Mouse (Mus musculus) myocyte (in vitro differentiated cells): ENCODE data around the gene 1700020D05Rik. TPM values are rescaled to one million over a fixed set of nuclear protein-coding genes. Genes with fewer than 3 reads are reported as not detected.

Experiments used
- H3K27me3 ChIP-seq: one replicate; pipeline ENCODE4 v1.6.1; 2011; ENCODE audit not compliant: control insufficient read depth, insufficient read depth, insufficient read length
- H3K36me3 ChIP-seq: one replicate; pipeline ENCODE4 v1.6.1; 2011; ENCODE audit not compliant: control insufficient read depth, insufficient read depth
- H3K4me2 ChIP-seq: one replicate; pipeline ENCODE4 v1.6.1; 2011; ENCODE audit warnings: low read depth, control low read depth
- H3K4me3 ChIP-seq: one replicate; pipeline ENCODE4 v1.5.1; 2011; ENCODE audit warnings: mild to moderate bottlenecking, control low read depth, moderate library complexity
- H3K79me2 ChIP-seq: one replicate; pipeline ENCODE4 v1.6.1; 2011; ENCODE audit not compliant: control insufficient read depth, insufficient read depth
- H3ac ChIP-seq: one replicate; pipeline ENCODE4 v1.6.1; 2011; ENCODE audit not compliant: control insufficient read depth, insufficient read length
- CEBPB ChIP-seq: IDR thresholded peaks from 2 replicates; pipeline ENCODE4 v1.6.1; 2011; ENCODE audit warnings: mild to moderate bottlenecking, moderate library complexity; ENCODE audit not compliant: poor library complexity, insufficient read depth, severe bottlenecking
- E2F4 ChIP-seq: IDR thresholded peaks from one replicate; pipeline ENCODE4 v1.6.1; 2011; ENCODE audit warnings: mild to moderate bottlenecking, control low read depth, moderate library complexity; ENCODE audit not compliant: insufficient read depth
- MAX ChIP-seq: IDR thresholded peaks from one replicate; pipeline ENCODE4 v1.6.1; 2011; ENCODE audit warnings: low read depth, mild to moderate bottlenecking, control low read depth
- MYOD1 ChIP-seq, 3 experiments: IDR thresholded peaks; one replicate each; pipeline ENCODE4 v1.6.1; 2011; ENCODE audit warnings: control low read depth in 2 of 3, low read depth in 2 of 3, mild to moderate bottlenecking in 2 of 3, moderate library complexity in 1 of 3; ENCODE audit not compliant: insufficient read length in 2 of 3, control insufficient read depth in 1 of 3
- MYOG ChIP-seq, 3 experiments: IDR thresholded peaks; one replicate each; pipeline ENCODE4 v1.6.1; 2011; ENCODE audit warnings: control low read depth in 2 of 3, low read depth in 2 of 3, mild to moderate bottlenecking in 2 of 3; ENCODE audit not compliant: insufficient read length in 2 of 3, control insufficient read depth in 1 of 3, insufficient read depth in 1 of 3
- POLR2A ChIP-seq: IDR thresholded peaks from one replicate; pipeline ENCODE4 v1.6.1; 2011; ENCODE audit warnings: low read depth, mild to moderate bottlenecking, control low read depth, moderate library complexity; ENCODE audit not compliant: insufficient read length
- POLR2AphosphoS2 ChIP-seq: IDR thresholded peaks from one replicate; pipeline ENCODE4 v1.6.1; 2011; ENCODE audit warnings: low read depth, control low read depth; ENCODE audit not compliant: insufficient read length
- REST ChIP-seq: IDR thresholded peaks from one replicate; pipeline ENCODE4 v1.6.1; 2011; ENCODE audit warnings: mild to moderate bottlenecking, control low read depth, moderate library complexity; ENCODE audit not compliant: insufficient read depth, insufficient read length
- SRF ChIP-seq: IDR thresholded peaks from one replicate; pipeline ENCODE4 v1.6.1; 2011; ENCODE audit warnings: low read depth; ENCODE audit not compliant: control insufficient read depth, insufficient read length
- TCF12 ChIP-seq: IDR thresholded peaks from one replicate; pipeline ENCODE4 v1.6.1; 2011; ENCODE audit warnings: mild to moderate bottlenecking, control low read depth; ENCODE audit not compliant: poor library complexity, insufficient read depth, severe bottlenecking
- TCF3 ChIP-seq: IDR thresholded peaks from one replicate; pipeline ENCODE4 v1.6.1; 2011; ENCODE audit warnings: low read depth, control low read depth; ENCODE audit not compliant: insufficient read length
- USF1 ChIP-seq: IDR thresholded peaks from one replicate; pipeline ENCODE4 v1.6.1; 2011; ENCODE audit warnings: low read depth, mild to moderate bottlenecking, control low read depth, moderate library complexity
- polyA plus RNA-seq: library from polyadenylated mRNA; unstranded; fragments of >200 nt; fragmentation: generic; extraction: Trizol; gene quantifications from one replicate; pipeline ENCODE4 v1.2.1, GENCODE M21; 2012; ENCODE audit warnings: missing spikeins

The 1700020D05Rik gene
- polyA plus RNA-seq, 1 experiment: 0.17 TPM

DNA sequence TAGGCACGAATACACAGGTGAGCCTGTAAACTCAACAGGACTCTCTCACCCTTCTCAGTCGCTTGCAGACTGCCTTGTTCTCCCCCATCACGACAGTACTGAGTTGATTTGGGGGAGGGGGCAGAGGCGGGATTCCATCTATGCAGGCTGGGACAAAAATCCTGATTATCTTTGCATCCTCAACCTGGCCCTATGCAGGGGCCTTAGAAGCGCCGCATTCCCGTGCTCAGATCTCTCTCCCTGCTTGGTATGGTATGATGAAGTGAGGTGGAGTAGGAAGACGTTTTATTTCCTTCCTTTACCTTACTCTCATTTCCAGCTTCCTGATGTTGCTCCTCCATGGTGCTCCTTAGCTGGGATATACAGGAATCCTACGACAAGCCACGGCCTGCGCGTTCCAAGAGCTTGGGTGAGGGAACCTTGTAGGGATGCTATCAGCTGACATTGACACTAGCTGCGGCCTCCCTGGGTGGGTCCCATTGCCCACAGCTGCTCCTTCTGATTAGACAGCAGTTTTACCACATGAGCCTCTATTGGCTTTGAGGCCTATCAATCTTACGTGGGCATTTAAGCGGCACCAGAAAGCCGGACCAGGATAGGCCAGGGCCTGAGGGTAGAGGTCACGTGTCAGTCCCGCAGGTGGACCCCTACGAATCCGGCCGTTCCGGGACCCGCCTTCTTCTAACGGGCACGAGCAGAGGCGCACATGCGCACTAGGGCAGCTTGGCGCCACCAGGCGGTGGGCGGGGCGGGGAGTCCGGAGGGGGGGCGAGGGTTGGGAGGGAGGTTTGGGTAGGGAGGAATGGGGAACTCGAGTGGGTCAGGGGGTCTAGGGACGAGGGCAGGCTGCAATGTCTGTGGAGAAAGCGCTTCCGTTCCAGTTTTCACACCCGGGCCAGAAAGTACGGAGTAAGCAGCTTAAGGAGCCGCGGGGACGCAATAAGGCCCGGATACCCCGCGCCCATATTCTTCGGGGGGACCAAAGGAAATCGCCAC is 6.7 kb upstream of the 1700020D05Rik start, which contains the start of gene Snx32:
Gene Snx32, minus strand, starts transcription at position 508 of the 996 bp plus-strand sequence.
- peak within 1 kb of the TSS; percentile 72 for H3K4me2 ChIP-seq
- no peaks in the 10 kb centered on the region for H3K79me2 ChIP-seq
- no peaks in the 10 kb centered on the region for H3K36me3 ChIP-seq
- H3K27me3 ChIP-seq: no peaks in the 10 kb centered on the region
- H3ac ChIP-seq: no peak within 1 kb of the TSS
- TF ChIP-seq POLR2AphosphoS2 (peak; percentile 45), MYOG (IDR thresholded peaks at IDR 0.05; ENCODE audit: control insufficient read depth in 1 of 3, insufficient read depth in 1 of 3, insufficient read length in 2 of 3, low read depth in 2 of 3) (peak in 1 of 3 experiments; percentile 28), SRF (no peak), TCF3 (no peak), MAX (no peak), TCF12 (no peak), CEBPB (no peak), E2F4 (no peak), USF1 (peak; percentile 85), MYOD1 (IDR thresholded peaks at IDR 0.05; ENCODE audit: control insufficient read depth in 1 of 3, insufficient read length in 2 of 3, low read depth in 2 of 3) (peak in 1 of 3 experiments; percentile 14), POLR2A (peak; percentile 51), REST (no peak)
- peak within 1 kb of the TSS; percentile 30 for H3K4me3 ChIP-seq

DNA sequence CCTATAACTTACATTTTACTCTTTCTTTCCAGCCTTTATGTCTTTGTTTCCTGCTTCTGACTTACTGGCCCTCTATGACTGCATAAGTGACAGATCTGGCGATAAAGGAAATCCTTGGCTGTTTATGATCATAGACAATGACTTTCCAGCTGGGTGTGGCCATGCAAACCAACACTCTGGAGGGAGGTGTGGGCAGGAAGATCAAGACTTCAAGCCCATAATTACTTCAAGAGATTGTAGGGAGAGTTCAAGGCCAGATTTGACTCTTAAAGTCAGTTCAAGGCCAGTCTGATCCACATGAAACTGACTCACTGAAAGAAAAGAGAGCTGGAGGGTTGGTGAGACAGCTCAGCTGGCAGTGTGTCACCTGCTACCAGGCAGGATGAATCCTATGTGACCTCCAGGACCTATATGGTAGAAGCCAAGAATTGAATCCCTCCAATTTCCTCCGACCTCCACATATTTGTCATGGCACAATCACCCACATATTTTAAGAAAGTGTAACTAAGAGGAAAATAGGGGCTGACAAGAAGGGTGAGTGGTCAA is 3.2 kb downstream of the 1700020D05Rik start:
- Histone ChIP-seq H3K4me3 (no peak overlapping the region), H3K79me2 (no peaks in the 10 kb centered on the region), H3ac (no peak overlapping the region), H3K27me3 (no peaks in the 10 kb centered on the region), H3K36me3 (peaks cover 10% of the 10 kb centered on the region), H3K4me2 (no peak overlapping the region)
- TF ChIP-seq REST (no peak), SRF (no peak), TCF3 (no peak), CEBPB (no peak), MYOG (IDR thresholded peaks at IDR 0.05; ENCODE audit: control insufficient read depth in 1 of 3, insufficient read depth in 1 of 3, insufficient read length in 2 of 3, low read depth in 2 of 3) (no peak), TCF12 (no peak), POLR2A (no peak), POLR2AphosphoS2 (no peak), E2F4 (no peak), USF1 (no peak), MAX (no peak), MYOD1 (IDR thresholded peaks at IDR 0.05; ENCODE audit: control insufficient read depth in 1 of 3, insufficient read length in 2 of 3, low read depth in 2 of 3) (no peak)

DNA sequence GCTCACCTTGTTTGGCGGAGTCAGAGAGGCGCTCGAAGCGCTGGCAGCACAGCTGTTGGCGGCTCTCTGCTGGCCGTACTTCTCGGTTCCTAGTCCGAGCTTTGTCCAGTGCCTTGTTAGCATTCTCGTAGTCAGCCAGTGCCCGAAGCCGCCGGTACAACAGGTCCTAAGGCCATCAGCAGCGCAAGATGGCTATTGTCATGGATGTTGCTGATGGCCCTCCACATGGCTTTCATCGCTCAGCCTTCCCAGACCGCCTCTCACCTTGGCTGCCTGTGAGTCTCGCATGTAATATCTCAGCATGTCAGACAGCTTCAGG is 7.6 kb downstream of the 1700020D05Rik start:
- no peak overlapping the region for H3K4me3 ChIP-seq
- no peak overlapping the region for H3K4me2 ChIP-seq
- peaks cover 29% of the 10 kb centered on the region for H3K79me2 ChIP-seq
- H3K36me3 ChIP-seq: peaks cover 38% of the 10 kb centered on the region
- H3K27me3 ChIP-seq: no peaks in the 10 kb centered on the region
- H3ac ChIP-seq: no peak overlapping the region
- TF ChIP-seq POLR2AphosphoS2: peak; percentile 62
- TF ChIP-seq TCF12: no peak
- peak; percentile 44 for TF ChIP-seq POLR2A
- TF ChIP-seq USF1: no peak

DNA sequence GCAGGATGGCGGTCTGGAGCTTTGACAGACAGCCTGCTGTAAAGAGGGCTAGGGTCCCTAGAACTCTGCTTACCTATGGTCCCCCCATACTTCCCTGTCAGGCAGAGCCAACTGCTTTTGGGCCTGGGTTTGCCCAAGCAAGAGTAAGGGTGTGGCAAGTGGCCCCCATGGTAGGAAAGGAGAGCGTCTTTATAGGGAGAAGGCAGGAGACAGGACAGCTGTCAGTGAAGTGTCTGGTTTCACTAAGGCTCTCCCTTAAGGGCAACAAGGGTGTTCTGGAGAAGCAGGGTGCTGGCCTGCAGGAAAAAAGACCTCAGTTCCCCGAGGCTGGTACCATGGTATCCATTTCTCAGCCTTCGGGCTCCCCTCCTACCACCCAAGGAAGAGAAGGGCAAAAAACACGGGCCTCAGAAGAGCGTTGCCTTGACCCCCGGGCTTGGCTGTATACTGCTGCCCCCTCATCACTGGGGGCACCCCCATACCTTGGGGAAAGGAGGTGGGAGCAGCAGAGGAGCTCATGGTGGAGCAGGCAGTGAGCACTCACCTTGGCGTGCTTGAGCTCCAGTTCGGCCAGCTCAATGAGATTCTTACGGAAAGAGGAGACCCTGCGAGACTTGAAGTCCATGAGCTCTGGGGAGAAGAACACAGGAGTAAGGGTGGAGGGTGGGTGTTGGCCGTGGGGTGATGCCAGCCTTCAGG is 8.1 kb downstream of the 1700020D05Rik start:
- H3K4me3 ChIP-seq: no peak overlapping the region
- no peaks in the 10 kb centered on the region for H3K27me3 ChIP-seq
- H3ac ChIP-seq: no peak overlapping the region
- no peak overlapping the region for H3K4me2 ChIP-seq
- H3K36me3 ChIP-seq: peaks cover 33% of the 10 kb centered on the region
- peaks cover 31% of the 10 kb centered on the region for H3K79me2 ChIP-seq
- TF ChIP-seq MYOG (IDR thresholded peaks at IDR 0.05; ENCODE audit: control insufficient read depth in 1 of 3, insufficient read depth in 1 of 3, insufficient read length in 2 of 3, low read depth in 2 of 3): no peak
- peak; percentile 15 for TF ChIP-seq POLR2AphosphoS2
